Mouse (Mus musculus) kidney, embryonic 14.5 days (tissue): ENCODE measurements around the gene Fam133b. TPM values are rescaled to one million over a fixed set of nuclear protein-coding genes. Genes with fewer than 3 reads are reported as not detected.

Experiments used
- ATAC-seq: fragments of 200-750 bp; cut with Nextera tagmentation; 2 replicates; pipeline ENCODE4 v1.8.0; 2017; ENCODE audit warnings: moderate number of reproducible peaks, mild to moderate bottlenecking, moderate TSS enrichment, moderate library complexity; ENCODE audit not compliant: low FRiP score, low TSS enrichment
- H3K27ac ChIP-seq: fragments of 300-500 bp; sonication (generic); 2 replicates; pipeline ENCODE4 v1.5.1; 2014; ENCODE audit warnings: low read depth, mild to moderate bottlenecking, low read length, moderate library complexity, mixed read lengths
- H3K27me3 ChIP-seq: fragments of 300-500 bp; sonication (generic); 2 replicates; pipeline ENCODE4 v1.6.1; 2014; ENCODE audit warnings: mild to moderate bottlenecking, low read length; ENCODE audit not compliant: control insufficient read depth, insufficient read depth
- H3K36me3 ChIP-seq: fragments of 300-500 bp; sonication (generic); 2 replicates; pipeline ENCODE4 v1.6.1; 2014; ENCODE audit warnings: low read length, mixed read lengths; ENCODE audit not compliant: control insufficient read depth, insufficient read depth
- H3K4me1 ChIP-seq: fragments of 300-500 bp; sonication (generic); 2 replicates; pipeline ENCODE4 v1.6.1; 2014; ENCODE audit warnings: low read length, mixed read lengths; ENCODE audit not compliant: control insufficient read depth, insufficient read depth
- H3K4me2 ChIP-seq: fragments of 300-500 bp; sonication (generic); replicated peaks from 2 replicates; pipeline ENCODE4 v1.6.1; 2014; ENCODE audit warnings: low read depth, mild to moderate bottlenecking, low read length
- H3K4me3 ChIP-seq: fragments of 300-500 bp; sonication (generic); 2 replicates; pipeline ENCODE4 v1.5.1; 2014; ENCODE audit warnings: mild to moderate bottlenecking, low read length
- H3K9ac ChIP-seq: fragments of 300-500 bp; sonication (generic); 2 replicates; pipeline ENCODE4 v1.6.1; 2014; ENCODE audit warnings: low read depth, mild to moderate bottlenecking, low read length, moderate library complexity
- H3K9me3 ChIP-seq: fragments of 300-500 bp; sonication (generic); 2 replicates; pipeline ENCODE4 v1.6.1; 2016; ENCODE audit warnings: low read length; ENCODE audit not compliant: control insufficient read depth
- WGBS: fragments of 180-500 bp; shearing (Covaris S2); extraction: QIAGEN DNeasy Blood & Tissue Kit; methylation state at CpG from one replicate; pipeline ENCODE4 v1.1.7; 2014; 5-methylcytosine and 5-hydroxymethylcytosine counted together
- polyA plus RNA-seq: library from polyadenylated mRNA; unstranded; fragments of >200 nt; fragmentation: Nextera tagmentation; extraction: Ambion mirVana; gene quantifications from 2 replicates; pipeline ENCODE4 v1.2.1, GENCODE M21; 2014

Fam133b gene
- polyA plus RNA-seq = 38.9 and 42.6 TPM in 2 replicates

DNA sequence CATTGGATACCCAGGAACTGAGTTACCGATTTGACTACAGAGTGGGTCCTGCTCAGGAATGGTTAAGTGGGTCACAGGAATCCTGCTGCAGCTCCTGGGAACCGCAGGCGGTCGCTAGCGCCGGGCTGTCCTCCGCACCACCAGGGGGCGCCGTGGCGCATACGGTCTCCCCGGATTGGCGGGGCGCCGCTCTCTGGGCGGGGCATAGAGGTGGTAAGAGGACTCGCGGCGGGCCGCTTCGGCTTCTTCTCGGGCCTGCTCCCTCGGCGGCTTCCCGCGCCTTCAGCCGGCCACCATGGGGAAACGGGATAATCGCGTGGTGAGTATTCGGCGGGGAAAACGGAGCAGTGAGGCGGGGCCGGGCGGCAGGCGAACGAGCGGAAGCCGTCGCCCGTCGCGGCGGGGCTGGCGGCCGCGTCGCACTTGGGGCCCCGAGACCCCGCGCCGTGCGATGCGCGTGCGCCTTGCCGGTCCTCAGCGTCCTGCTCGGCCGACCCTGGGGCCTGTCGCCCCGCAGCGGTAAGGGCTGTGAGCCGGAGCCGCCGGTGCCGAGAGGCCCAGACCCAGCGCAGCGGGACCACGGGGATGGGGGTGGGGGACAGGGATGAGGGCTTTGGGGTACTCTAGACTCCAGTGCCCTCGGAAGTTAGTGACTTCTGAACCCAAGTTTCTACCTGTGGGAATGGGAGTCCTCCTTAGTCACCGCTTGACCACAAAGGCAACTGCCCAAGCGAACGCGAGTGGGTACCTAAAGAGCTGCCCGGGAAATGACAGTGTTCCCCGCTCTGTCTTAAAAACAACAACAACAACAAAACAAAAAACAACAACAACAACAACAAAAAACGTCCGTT is at the start of gene Fam133b:
Gene Fam133b (plus strand): TSS at position 205 of the 851 bp plus-strand sequence.
- Histone ChIP-seq H3K9ac (peak within 1 kb of the TSS; percentile 91), H3K9me3 (no peaks in the 10 kb centered on the region), H3K36me3 (peaks cover 3% of the 10 kb centered on the region; the same call in 1 of the 2 replicates), H3K4me1 (peaks cover 12% of the 10 kb centered on the region; the same call in 1 of the 2 replicates), H3K27me3 (no peaks in the 10 kb centered on the region), H3K4me2 (peak within 1 kb of the TSS; percentile 45), H3K27ac (peak within 1 kb of the TSS; percentile 87), H3K4me3 (peak within 1 kb of the TSS; percentile 89)
- peak; percentile 97 for ATAC-seq
- under 1% methylated on average over 75 of the region's 80 CpGs for WGBS

- 84% methylated on average over 9 of the region's 9 CpGs for WGBS
- H3K4me2 ChIP-seq = no peak overlapping the region
- H3K9me3 ChIP-seq = no peaks in the 10 kb centered on the region
- H3K4me3 ChIP-seq = no peak overlapping the region
- no peaks in the 10 kb centered on the region for H3K36me3 ChIP-seq
- no peak for ATAC-seq
- peaks cover 6% of the 10 kb centered on the region; the same call in 1 of the 2 replicates for H3K4me1 ChIP-seq
- no peaks in the 10 kb centered on the region for H3K27me3 ChIP-seq
- H3K27ac ChIP-seq = no peak overlapping the region
- no peak overlapping the region for H3K9ac ChIP-seq
Observed at GRCm38 (mm10) chr5:3493968-3494367, 49.7 kb upstream of the Fam133b start.

- Histone ChIP-seq H3K4me3 (no peak overlapping the region), H3K27ac (no peak overlapping the region), H3K36me3 (no peaks in the 10 kb centered on the region), H3K9ac (no peak overlapping the region), H3K4me1 (peaks cover 6% of the 10 kb centered on the region; the same call in 1 of the 2 replicates), H3K4me2 (no peak overlapping the region), H3K9me3 (no peaks in the 10 kb centered on the region), H3K27me3 (no peaks in the 10 kb centered on the region)
- no peak; the same call in 1 of the 2 replicates for ATAC-seq
- WGBS = 64% methylated on average over 8 of the region's 8 CpGs
Observed at GRCm38 (mm10) chr5:3494452-3495187, 49.0 kb upstream of the Fam133b start.

GRCm38 (mm10) chr5:3497505-3497925 is 46.1 kb upstream of the Fam133b start:
- Histone ChIP-seq H3K9me3 (no peaks in the 10 kb centered on the region), H3K36me3 (no peaks in the 10 kb centered on the region), H3K9ac (no peak overlapping the region), H3K27me3 (no peaks in the 10 kb centered on the region), H3K4me1 (peaks cover 3% of the 10 kb centered on the region; the same call in 1 of the 2 replicates), H3K4me3 (no peak overlapping the region), H3K27ac (no peak overlapping the region), H3K4me2 (no peak overlapping the region)
- 67% methylated on average over 5 of the region's 5 CpGs for WGBS
- no peak for ATAC-seq

DNA sequence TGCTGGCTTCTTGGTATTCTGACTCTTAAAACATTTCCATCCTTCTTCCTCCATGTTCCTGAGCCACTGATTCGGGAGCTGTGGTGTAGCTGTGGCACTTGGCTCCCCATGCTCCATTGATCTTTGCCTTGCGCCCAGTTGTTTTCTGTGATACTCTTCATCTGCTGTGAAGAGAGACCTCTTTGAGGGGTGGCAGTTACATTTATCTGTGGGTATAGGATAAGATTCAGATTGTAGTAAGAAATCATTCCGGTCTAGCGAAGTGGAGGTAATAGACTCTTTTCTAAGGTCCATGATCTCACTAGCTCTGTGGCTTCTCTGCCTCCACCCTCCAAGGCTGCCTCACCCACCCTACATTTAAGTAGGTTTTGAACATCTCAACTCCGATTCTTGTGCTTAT is 43.3 kb upstream of the Fam133b start:
- H3K9me3 ChIP-seq = no peaks in the 10 kb centered on the region
- ATAC-seq = no peak
- H3K27me3 ChIP-seq = no peaks in the 10 kb centered on the region
- H3K4me3 ChIP-seq = no peak overlapping the region
- H3K9ac ChIP-seq = no peak overlapping the region
- WGBS = 83% methylated on average over 5 of the region's 5 CpGs
- H3K27ac ChIP-seq = no peak overlapping the region
- H3K36me3 ChIP-seq = no peaks in the 10 kb centered on the region
- H3K4me1 ChIP-seq = peaks cover 3% of the 10 kb centered on the region; the same call in 1 of the 2 replicates
- H3K4me2 ChIP-seq = no peak overlapping the region

GRCm38 (mm10) chr5:3500957-3501563 is 42.6 kb upstream of the Fam133b start:
- H3K4me3 ChIP-seq = no peak overlapping the region

GRCm38 (mm10) chr5:3501564-3502001 is 42.0 kb upstream of the Fam133b start:
- no peak overlapping the region for H3K4me3 ChIP-seq
- no peak overlapping the region for H3K9ac ChIP-seq
- no peak for ATAC-seq
- peaks cover 3% of the 10 kb centered on the region; the same call in 1 of the 2 replicates for H3K4me1 ChIP-seq
- WGBS = 11% methylated on average over 8 of the region's 8 CpGs
- H3K9me3 ChIP-seq = no peaks in the 10 kb centered on the region
- H3K4me2 ChIP-seq = no peak overlapping the region
- no peaks in the 10 kb centered on the region for H3K27me3 ChIP-seq
- H3K36me3 ChIP-seq = no peaks in the 10 kb centered on the region
- no peak overlapping the region for H3K27ac ChIP-seq

More at GRCm38 (mm10) chr5:3500957-3501563, 42.6 kb upstream of the Fam133b start:
- Histone ChIP-seq H3K9me3 (no peaks in the 10 kb centered on the region), H3K4me1 (peaks cover 3% of the 10 kb centered on the region; the same call in 1 of the 2 replicates), H3K4me2 (no peak overlapping the region), H3K9ac (no peak overlapping the region), H3K27ac (no peak overlapping the region), H3K27me3 (no peaks in the 10 kb centered on the region), H3K36me3 (no peaks in the 10 kb centered on the region)
- ATAC-seq = no peak
- 64% methylated on average over 8 of the region's 8 CpGs for WGBS

- Histone ChIP-seq H3K4me1 (peaks cover 3% of the 10 kb centered on the region; the same call in 1 of the 2 replicates), H3K4me2 (no peak overlapping the region), H3K9me3 (no peaks in the 10 kb centered on the region), H3K9ac (no peak overlapping the region), H3K36me3 (no peaks in the 10 kb centered on the region), H3K4me3 (no peak overlapping the region), H3K27me3 (no peaks in the 10 kb centered on the region), H3K27ac (no peak overlapping the region)
- 58% methylated on average over 11 of the region's 11 CpGs for WGBS
- peak; percentile 67 for ATAC-seq
Observed at GRCm38 (mm10) chr5:3502610-3503350, 40.9 kb upstream of the Fam133b start.
